Mouse (Mus musculus): ENCODE data around the gene H2-Q7.
"Not testable (repeated sequence)": the region's sequence is repeated elsewhere in the genome, so short reads cannot be mapped to it uniquely, and the experiment has no call there.

DNA sequence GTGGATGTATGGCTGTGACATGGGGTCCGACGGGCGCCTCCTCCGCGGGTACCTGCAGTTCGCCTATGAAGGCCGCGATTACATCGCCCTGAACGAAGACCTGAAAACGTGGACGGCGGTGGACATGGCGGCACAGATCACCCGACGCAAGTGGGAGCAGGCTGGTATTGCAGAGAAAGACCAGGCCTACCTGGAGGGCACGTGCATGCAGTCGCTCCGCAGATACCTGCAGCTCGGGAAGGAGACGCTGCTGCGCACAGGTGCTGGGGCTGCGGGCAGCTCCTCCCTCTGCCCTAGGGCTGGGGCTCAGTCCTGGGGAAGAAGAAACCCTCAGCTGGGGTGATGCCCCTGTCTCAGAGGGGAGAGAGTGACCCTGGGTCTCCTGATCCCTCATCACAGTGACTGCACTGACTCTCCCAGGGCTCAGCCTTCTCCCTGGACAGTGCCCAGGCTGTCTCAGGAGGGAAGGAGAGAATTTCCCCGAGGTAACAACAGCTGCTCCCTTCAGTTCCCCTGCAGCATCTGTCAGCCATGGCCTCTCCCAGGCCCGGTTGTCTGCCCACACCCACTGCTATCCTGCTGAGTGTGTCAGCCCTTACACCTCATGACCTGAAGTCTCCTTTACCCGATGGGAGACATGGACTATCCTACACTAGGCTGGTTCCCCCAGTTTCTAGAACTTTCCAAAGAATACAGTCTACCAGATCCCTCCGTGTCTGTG is 1.1 kb downstream of the H2-Q7 start:
- not testable (repeated sequence) for TF ChIP-seq CTCF (IDR thresholded peaks at IDR 0.05; ENCODE audit: borderline replicate concordance, insufficient read depth, low read length); POLR2A (IDR thresholded peaks at IDR 0.05; ENCODE audit: low read depth, low read length)

Data from embryonic fibroblast, embryonic 13.5 days (primary cell).